Mouse (Mus musculus) retina, postnatal 1 day (tissue): ENCODE data around the gene Gpc4.

ENCODE experiments used
- DNase-seq: peaks from one replicate; pipeline ENCODE4 v3.0.0-alpha.2; 2012

The Gpc4 gene

DNA sequence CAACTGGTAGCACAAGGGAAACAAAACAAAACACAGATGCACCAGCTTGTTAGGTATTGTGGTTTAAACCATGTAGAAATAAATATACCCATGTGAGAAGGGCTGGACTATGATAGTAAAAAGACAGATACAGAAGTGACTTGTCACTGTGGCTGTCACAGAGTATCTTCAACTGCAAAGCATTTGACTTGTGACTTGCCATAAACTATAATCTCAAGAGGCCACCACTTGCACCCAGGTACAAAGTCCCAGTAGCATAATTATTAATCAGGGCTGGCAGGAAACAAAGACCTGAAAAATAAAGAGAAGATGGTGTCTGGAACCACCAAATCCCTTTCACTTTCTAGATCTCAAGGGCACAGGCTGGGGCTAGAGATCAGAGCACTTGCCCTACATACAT lies 19.5 kb downstream of the Gpc4 start:
- no peak for DNase-seq

DNA sequence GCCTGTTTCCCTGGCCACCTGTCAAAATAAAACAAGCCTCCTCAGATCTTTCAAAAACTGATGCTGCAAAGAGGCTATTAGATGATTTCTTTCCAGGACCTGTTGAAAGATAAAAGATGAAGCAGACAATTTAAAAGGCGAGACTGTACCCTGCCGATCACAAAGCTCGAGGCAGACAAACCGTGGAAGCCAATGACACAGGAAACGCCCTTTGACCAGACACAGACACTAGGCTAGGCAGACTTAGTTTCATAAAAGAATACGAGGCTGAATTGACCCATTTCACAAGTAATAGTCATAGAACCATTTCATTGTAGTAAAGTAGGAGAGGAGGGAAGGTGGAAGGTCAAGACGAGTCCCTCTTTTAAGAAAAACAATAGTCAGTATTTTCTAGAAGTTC lies 20.6 kb downstream of the Gpc4 start:
- DNase-seq = no peak

DNA sequence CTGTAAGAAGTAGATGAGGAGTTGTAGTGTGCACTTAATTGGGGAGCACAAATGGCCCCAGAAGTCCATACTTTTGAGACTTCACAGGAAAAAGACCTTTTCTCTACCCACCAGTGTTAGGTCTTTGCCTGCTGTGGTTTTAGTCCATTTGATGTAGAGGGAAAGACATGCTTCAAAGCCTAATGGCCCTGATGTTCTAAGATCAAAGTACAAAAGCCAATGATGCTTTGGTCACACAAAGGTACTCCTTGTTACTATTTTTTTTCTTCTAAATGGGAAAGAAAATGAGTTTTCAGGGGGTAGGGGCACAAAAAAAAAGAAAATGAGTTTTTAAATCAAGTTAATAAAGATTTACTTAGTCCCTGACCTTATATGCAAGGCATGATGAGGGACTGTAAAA lies 24.7 kb downstream of the Gpc4 start:
- no peak for DNase-seq

DNA sequence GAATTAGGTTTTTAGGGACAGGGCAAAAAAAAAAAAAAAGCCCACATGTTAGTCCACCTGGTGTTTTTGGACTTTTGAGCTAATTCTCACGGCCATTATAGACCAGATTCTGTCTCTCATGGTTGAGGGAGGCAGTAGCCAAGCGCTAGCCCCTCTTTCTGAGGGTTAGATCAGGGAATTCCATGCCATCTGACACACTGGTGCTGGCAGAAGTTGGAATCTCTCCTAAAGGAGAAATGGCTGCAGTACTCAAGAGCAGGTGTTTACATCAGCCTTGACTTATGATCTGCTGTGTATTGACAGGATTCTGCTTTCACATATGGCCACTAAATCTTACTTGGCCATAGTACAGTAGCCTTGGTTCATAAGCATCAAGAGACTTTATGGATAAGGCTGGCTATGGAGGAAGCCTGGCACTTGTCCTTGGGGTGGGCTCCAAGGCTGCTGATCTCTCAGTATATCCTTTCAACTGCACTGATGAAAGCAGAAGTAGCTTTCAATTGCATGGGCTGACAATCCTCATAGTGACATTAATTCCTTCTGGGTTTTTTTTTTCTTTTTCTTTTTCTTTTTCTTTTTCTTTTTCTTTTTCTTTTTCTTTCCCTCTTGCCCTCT lies 26.5 kb downstream of the Gpc4 start:
- DNase-seq = no peak

DNA sequence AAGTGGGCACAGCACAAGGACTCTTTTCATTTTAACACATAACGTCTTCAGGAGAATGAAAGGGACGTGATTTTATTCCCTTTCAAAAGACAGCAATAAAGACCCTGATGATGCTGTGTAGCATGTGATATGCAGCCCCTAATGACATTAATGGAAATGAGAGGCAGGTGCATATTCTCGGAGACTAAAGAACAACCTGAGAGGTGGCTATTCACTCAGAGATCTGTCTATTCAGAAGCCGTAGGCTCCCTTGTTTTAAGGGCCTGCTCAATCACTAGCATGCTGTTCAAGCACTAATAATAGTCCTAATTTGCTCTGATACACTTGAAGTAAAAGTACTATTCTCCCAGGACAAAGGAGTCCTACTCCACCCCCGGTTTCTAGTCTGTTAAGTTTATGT lies 27.0 kb downstream of the Gpc4 start:
- DNase-seq = no peak

DNA sequence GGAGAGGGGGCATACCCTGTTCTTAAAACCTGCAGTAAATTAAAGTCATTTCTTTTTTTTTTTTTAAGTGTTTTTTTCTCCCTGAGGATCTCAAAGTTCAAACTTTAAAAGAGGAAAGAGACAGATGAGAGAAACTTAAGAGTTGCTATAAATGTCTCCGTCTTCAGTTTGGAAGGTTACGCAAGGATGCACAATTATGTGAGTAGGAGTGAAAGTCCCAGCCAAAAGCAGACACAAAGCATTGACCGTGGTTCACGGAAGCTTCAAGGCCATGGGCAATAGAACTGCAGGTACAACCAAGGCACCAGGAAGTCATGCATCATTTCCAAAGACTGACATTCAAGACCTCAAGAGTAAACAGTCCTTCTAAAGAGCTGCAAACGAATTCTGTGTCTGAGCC lies 28.5 kb downstream of the Gpc4 start:
- DNase-seq = no peak

DNA sequence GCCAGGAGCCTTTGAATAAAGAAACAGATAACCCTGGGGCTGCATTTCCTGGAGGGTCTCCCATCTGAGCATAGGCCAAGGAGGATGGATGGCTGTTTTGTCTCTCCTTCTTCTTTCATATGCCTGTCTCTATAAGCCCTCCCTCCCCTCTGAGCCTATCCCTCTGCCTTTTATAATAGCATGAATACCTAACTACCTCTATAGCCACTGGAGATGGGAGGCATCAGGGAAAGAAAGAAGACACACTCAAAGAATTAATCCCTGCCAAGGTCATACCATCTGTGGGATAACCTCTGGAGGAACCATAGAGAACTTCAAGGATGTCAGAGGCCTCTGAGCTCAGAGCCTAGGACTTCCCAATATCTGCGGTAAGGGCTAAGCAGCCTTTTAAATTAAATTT lies 35.4 kb downstream of the Gpc4 start:
- no peak for DNase-seq

DNA sequence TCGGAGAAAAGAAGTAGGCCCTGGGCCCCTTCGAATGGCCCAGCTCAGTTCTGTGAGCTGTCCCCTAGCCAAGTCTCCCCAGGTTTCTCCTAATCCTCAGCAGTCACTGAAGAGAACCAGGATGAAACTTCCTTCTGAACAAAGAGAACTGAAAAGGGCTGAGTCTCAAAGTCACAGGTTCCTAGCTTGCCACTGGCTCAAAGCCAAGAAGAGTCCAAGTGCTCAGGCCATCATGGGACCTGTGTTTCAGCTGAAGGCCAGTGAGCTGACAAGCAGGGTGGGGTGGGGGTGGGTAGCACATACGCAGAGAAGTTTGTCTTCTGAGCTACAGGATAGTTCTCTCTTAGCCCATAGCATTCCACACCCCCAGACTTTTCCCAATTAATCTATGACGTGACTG lies 36.3 kb downstream of the Gpc4 start:
- DNase-seq = no peak

DNA sequence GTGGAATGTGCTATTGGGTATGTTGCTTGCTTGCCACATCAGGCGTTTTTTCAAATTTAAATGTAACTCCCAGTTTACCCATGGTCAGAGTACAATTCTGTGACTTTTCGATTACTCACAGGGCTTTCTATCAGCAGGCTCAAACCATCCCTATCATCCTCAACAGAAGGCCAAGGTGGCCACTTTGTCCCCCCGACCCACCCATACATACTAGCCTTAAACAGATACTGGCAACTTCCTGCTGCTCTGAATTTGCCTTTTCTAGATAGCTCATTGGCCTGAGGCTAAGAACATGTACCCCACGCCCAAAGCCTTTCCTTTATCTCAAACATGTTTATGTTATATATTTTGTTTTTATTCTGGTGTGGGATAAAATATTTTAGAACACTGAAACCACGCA lies 51.4 kb downstream of the Gpc4 start:
- no peak for DNase-seq

DNA sequence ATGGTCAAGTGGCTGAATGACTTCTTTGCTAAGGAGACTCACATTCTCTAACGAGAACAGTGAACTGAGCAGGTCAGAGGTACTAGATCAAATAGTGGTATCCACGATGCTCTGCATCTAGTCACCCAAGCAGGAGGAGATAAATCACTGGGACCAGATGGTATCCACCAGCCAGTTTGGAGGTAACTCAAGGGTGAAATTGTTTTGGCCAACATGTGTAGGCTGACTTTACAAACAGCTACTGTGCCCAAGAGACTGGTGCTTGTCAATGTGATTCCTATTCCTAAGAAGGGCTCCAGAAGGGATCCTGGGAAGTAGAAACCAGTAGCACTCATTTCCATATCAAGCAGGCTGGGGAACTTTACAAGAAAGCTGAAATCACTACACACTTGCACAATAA lies 55.4 kb downstream of the Gpc4 start:
- peak; percentile 11 for DNase-seq

DNA sequence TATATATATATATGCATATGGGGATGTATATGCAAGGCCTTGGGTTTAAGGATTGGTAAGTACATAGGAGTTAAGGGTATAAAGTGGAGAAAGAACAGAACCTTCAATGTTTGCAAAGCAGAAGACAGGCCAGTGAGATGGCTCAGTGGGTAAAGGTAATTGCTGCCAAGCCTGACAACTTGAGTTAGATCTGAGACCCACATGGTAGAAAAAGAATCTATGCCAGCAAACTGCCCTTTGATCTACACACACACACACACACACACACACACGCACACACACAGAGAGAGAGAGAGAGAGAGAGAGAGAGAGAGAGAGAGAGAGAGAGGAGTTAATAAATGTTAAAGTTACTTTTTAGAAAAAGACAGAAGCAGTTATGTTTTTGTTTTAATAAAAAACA lies 56.1 kb downstream of the Gpc4 start:
- no peak for DNase-seq

DNA sequence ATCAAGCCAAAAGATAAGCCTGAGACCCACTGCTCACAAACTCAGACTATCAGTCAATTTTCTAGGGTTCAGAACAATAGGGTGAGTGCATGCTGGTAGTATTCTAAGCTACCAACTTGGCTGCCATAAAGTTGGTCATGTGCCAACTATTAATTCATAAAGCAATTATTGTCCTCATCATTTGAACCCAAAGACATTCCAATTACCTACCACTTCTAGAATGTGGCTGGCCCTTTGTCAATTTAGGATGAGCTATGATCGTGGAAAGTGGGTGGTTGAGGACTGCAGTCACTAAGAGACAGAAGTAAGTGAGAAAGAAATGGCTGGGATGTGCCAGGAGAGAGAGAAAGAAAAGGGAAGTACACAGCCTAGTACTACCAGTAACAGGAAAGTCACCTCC lies 61.3 kb downstream of the Gpc4 start:
- DNase-seq = peak; percentile 82

DNA sequence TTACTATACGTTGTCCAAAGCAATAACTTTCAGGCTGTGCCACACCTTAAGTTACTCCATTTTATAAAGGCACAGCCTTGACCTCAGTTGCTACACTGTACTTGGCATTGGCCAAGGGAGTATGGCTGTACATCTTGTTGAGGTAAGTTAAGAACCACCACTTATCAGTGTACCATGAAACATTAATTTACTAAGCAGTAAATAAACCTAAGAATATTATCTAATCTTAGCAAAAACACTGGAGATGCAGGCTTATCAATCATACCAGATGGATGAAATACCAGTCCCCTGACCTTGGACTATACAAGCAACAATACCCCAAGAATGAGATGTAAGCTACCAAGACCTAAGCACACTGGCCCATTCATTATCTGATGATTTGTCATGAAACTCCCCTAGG lies 63.1 kb downstream of the Gpc4 start:
- no peak for DNase-seq

DNA sequence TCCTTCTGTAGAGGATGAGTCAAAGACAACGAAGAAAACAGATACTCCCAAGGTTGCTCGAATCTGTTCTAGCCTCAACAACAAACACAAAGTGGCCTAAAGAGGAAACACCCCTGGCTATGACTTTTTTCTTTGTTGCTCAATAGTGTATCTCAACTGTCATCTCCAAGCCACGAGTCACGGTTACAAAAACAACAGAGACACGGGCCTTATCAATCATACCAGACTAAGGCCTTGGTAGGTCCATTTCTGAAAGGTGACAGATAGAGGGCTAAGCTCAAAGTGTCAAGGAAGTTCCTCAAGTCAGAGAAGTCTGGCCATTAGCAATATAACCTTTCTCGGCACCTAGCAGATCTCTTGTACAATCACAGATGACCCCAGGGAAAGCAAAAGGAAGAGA lies 63.6 kb downstream of the Gpc4 start:
- no peak for DNase-seq

DNA sequence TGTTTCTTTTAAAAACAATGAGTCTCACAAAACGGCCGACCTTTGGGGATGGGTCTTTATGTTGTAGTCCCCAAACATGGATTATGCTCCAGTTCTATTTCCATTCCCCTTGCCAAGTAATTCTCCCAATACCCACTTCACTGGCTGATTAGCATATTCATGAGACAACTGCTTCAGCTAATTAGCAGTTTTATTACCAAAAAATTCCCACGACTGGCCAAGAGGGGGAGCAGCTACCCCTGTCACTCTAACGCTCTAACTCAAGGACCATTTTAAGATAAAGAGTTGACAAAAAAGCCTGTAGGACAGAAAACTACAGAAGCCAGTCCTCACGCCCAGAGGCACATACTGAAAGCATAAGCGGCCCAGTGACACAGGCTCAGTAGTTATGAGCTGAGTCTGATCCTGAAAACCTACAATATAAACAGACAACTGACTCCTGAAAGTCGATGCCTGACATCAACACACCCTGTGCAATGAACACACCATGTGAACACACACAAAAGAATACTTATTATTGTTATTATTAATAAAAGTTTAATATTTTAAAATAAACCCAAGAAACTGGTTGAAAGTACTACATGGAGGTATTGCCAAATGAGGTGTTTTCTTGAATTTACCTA lies 77.2 kb downstream of the Gpc4 start:
- DNase-seq = peak; percentile 72

DNA sequence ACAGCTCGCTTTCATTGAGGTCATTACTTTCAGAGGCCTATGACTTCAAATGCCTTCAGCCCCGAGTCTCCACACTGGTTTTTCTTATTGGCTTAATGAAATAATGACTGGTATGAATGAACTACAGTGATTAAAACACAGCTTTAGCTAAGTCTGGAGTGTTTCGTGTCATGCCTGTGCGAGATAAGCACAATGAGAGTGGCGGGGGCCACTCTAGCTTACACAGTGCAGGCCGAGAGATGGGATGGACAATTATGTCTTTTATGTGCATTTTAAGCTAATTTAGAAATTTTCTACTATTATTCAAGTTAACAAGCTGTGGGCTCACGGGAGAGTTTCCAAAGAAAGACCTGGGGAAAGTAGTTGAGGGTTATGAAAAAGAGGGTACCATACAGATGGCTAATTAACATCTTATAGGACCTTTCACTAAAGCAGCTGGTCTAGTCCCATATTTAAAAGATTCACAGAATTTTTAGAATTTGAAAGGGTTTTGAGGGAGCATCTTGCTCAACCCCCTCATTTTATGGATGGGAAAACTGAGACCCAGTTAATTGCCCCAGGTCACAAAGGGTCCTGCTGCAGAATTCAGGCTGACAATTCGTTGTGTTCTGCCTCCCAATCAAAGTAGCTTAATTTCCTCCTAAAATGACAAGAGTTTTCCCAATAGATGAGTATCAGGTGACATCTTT lies 78.0 kb downstream of the Gpc4 start:
- DNase-seq = no peak

DNA sequence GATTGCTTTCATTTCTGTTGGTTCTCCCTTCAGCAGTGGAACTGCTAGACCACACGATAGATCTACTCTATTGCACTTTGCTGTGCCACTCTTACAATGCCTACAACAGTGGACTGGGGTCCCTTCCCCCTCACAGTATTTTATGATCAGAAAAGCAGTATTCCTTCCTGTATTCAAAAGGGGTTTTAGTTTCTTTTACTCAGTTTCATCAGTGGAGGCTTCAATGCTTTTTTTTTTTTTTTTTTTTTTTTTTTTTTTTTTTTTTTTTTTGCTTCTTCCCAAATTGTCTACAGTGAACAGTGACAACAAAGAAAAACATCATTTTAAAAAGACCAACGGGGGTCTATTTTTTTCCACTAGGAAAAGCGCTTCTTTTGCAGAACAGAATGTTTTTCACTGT lies 81.5 kb downstream of the Gpc4 start:
- DNase-seq = no peak

DNA sequence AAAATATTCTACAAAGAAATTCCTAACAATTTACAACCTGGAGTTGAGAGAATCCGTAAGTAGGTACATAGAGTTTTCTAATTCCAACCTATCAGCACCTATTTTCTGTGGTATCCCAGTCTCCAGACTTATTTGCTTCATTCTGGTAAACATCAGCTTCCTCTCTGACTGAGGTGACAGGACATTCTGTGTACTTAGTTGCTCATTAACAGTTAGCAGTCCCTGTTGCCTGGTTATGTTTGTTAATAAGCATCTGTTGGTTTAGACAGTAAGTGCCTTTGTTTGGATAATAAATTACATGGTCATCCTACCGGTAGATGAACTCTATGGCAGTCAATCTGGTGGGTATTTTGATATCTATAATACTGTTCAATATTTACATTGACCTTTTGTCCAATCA lies 92.6 kb downstream of the Gpc4 start:
- no peak for DNase-seq

DNA sequence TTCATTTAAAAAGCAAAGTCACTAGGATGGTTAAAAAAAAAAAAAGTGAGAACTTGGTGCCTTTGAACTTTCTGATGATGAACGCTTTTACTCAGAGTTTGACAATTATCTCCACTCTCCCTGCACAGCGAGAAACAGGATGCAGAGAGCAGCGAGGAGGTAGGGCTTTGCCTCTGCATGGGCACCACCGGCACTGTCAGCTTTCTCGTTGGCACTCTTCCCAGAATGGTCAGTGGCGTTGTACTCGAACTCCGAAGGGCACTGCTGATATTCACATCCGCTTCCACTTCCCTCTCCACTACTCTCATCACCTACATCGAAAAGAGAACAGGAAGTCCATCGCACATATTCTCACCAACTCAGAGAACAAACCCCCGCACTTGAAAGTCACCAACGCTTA lies 111.6 kb downstream of the Gpc4 start:
- DNase-seq = peak; percentile 1

DNA sequence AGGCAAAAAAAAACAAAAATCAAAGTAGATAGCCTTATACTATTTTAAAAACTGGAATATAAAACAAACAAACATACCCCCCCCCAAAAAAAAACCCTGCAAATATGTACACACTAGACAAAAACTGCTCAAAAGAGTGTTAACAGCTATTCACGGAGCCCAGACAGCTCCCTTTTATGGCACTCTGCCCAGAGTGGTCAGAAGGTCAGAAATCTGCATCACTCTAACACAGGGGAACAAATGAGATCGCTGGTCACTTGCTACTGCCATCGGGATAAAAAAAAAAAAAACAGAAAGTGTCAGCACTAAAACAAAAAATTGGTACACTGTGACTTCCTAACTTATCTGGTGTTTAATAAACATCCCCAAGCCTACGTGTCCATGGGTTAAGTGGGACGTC lies 113.0 kb downstream of the Gpc4 start:
- DNase-seq = peak; percentile 4

DNA sequence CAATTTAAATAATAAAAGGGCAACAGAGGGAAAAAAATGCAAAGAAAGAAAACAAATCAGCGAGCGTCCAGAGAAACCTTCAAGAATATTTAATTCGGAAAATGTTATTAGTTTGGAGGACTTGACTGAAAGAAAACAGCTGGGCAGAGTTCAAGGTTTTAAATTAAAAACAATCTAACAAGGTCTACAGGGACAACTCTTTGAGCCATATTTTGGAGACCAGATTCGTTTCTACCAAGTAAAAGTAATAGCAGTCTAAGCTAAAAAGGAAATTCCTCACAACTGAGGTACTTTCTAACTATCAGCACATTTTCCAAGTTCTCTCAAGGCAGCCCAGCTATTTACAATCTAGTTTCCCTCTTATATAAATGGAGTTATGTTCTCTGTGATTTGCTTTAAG lies 114.1 kb downstream of the Gpc4 start:
- DNase-seq = no peak

DNA sequence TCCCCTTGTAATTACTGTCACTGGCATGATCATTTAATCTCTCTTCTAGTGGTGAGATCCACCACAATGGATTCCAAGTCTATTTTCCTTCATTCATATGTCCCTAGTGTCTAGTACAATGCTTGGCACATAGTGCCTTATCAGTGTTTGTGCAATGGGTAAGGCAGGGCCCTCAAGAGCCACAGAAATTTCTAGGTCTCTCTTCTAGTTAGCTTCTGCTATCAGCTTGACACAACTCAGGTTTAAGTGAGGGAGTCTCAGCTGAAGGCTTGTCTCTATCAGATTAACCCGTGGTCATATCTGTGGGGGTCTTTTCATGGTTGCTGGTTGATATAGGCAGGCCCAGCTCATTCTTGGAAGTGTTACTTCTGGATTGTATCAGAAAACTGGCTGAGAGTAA lies 125.2 kb downstream of the Gpc4 start:
- no peak for DNase-seq

DNA sequence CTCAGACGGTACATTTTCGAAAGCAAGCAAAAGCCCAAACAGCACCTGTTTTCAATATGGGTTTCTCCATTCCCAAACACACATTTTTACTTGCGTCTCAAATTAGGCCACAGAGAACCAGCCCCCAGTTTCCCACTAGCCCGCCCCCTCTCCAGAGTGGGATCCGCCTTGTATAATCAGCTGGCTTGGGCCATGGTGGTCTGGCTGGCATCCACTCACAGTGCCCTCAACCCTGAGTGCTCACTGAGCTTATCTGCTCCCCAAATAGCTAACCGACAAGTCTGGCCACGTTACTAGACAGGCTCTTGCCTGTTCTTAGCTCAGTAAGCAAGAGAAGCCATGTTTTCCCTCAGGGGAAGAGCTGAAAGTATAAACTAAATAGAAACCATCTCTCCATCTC lies 134.9 kb downstream of the Gpc4 start:
- DNase-seq = no peak

DNA sequence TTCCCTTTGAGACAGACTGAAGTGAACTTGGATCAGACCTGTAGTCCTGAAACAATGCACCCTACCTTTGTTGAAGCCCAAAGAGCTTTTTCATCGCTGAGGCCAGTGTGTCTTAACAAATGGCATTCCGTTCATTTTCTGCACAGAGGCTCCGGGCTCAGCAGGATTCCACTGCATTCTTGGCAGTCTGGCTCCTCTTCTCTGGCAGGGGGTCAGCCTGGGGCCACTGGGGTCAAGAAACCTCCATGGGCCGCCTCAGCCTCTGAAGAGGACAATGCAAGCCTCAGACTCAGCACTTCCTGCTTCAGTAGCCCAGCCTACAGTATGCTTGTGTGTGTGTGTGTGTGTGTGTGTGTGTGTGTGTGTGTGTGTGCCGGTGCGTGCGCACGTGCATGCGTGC lies 147.4 kb downstream of the Gpc4 start:
- peak; percentile 31 for DNase-seq
